Comparison of ENCODE assay signal across 14 mouse cellular contexts in genomic region chr14:75892118-75892517, GRCm38 (mm10). TPM values are rescaled to one million over a fixed set of nuclear protein-coding genes. Genes with fewer than 3 reads are reported as not detected.
A peak's percentile ranks its signal among the peaks of the same experiment; 100 is the strongest.
DNase-seq lines count a peak whose midpoint lies in the region; ATAC-seq and TF ChIP-seq lines count a peak whose summit lies in the region.
"Had no signal": no experiment of that assay in that cellular context is flagged by ENCODE, and none has a peak within 500 bp of the region (broad histone marks: within the 10 kb centered on the region; RNA-seq: fewer than 3 reads in every experiment).

No protein-coding gene starts in this region.

- peak; percentile 69 for DNase-seq in forebrain, postnatal 0 days
- DNase-seq in forebrain, embryonic 14.5 days (ENCODE audit: low spot score): no peak
- DNase-seq in frontal cortex, postnatal 14 days (ENCODE audit: low spot score in 2 of 2): peak; percentile 61 to 81
- peak; percentile 71 to 77 for DNase-seq in layer of hippocampus, postnatal 36 days
- peak; percentile 77 for DNase-seq in right cerebral cortex, postnatal 25 days
- DNase-seq in embryo, embryonic 9.5 days (ENCODE audit: extremely low spot score): no peak
- no peak for DNase-seq in gastrocnemius, postnatal 14 days
- DNase-seq: adrenal gland, postnatal 10 days; B cell, adult 2 months; gastrocnemius, postnatal 36 days had no signal

- H3K27ac ChIP-seq in forebrain, postnatal 0 days (ENCODE audit: low read depth, low read length): peak overlapping the region; percentile 45
- H3K27ac ChIP-seq in forebrain, embryonic 14.5 days (ENCODE audit: low read depth, low read length): no peak overlapping the region
- no peak overlapping the region for H3K27ac ChIP-seq in hindbrain, embryonic 12.5 days
- H3K27ac ChIP-seq: intestine, embryonic 15.5 days; liver, embryonic 15.5 days had no signal

- no peaks in the 10 kb centered on the region for H3K4me1 ChIP-seq in forebrain, postnatal 0 days (ENCODE audit: insufficient read depth)
- H3K4me1 ChIP-seq in forebrain, embryonic 14.5 days (ENCODE audit: control insufficient read depth, insufficient read depth, low read length): no peaks in the 10 kb centered on the region
- H3K4me1 ChIP-seq in hindbrain, embryonic 12.5 days: no peaks in the 10 kb centered on the region
- H3K4me1 ChIP-seq: intestine, embryonic 15.5 days; liver, embryonic 15.5 days; megakaryocyte, embryonic 14.5 days had no signal

- H3K9me3 ChIP-seq in forebrain, postnatal 0 days (ENCODE audit: low read length): no peaks in the 10 kb centered on the region
- H3K9me3 ChIP-seq in forebrain, embryonic 14.5 days (replicated peaks; ENCODE audit: control insufficient read depth, low read length): no peaks in the 10 kb centered on the region
- no peaks in the 10 kb centered on the region for H3K9me3 ChIP-seq in hindbrain, embryonic 12.5 days (replicated peaks)
- H3K9me3 ChIP-seq: intestine, embryonic 15.5 days; liver, embryonic 15.5 days; megakaryocyte, embryonic 14.5 days had no signal

- no peaks in the 10 kb centered on the region for H3K27me3 ChIP-seq in forebrain, postnatal 0 days (ENCODE audit: insufficient read depth, low read length)
- no peaks in the 10 kb centered on the region for H3K27me3 ChIP-seq in forebrain, embryonic 14.5 days (replicated peaks; ENCODE audit: control insufficient read depth, insufficient read depth, low read length)
- no peaks in the 10 kb centered on the region for H3K27me3 ChIP-seq in hindbrain, embryonic 12.5 days
- H3K27me3 ChIP-seq: intestine, embryonic 15.5 days; liver, embryonic 15.5 days; megakaryocyte, embryonic 14.5 days had no signal

- peak; percentile 78 for ATAC-seq in forebrain, postnatal 0 days
- no peak for ATAC-seq in forebrain, embryonic 14.5 days
- ATAC-seq in hindbrain, embryonic 12.5 days (ENCODE audit: low FRiP score): no peak
- ATAC-seq: intestine, embryonic 15.5 days had no signal

- TF ChIP-seq CTCF in forebrain, postnatal 0 days (IDR thresholded peaks at IDR 0.05; ENCODE audit: low read depth): no peak

- H3K4me3 ChIP-seq in forebrain, postnatal 0 days (ENCODE audit: low read depth, low read length): no peak overlapping the region
- no peak overlapping the region for H3K4me3 ChIP-seq in forebrain, embryonic 14.5 days (ENCODE audit: low read depth, low read length)
- H3K4me3 ChIP-seq in hindbrain, embryonic 12.5 days: no peak overlapping the region
- H3K4me3 ChIP-seq: intestine, embryonic 15.5 days; liver, embryonic 15.5 days; megakaryocyte, embryonic 14.5 days had no signal

- intact Hi-C loops in gastrocnemius, postnatal 14 days (cut with DNase I; ENCODE audit: low total_unique reads): no loop called here

- no peak overlapping the region for H3K9ac ChIP-seq in forebrain, postnatal 0 days
- no peak overlapping the region for H3K9ac ChIP-seq in forebrain, embryonic 14.5 days (ENCODE audit: low read length)
- no peak overlapping the region for H3K9ac ChIP-seq in hindbrain, embryonic 12.5 days
- H3K9ac ChIP-seq: intestine, embryonic 15.5 days; liver, embryonic 15.5 days had no signal

- H3K36me3 ChIP-seq in forebrain, postnatal 0 days (ENCODE audit: insufficient read depth): peaks cover 2% of the 10 kb centered on the region; the same call in 1 of the 2 replicates
- peaks cover 12% of the 10 kb centered on the region for H3K36me3 ChIP-seq in forebrain, embryonic 14.5 days (ENCODE audit: control insufficient read depth, insufficient read depth, low read length)
- peaks cover 15% of the 10 kb centered on the region for H3K36me3 ChIP-seq in hindbrain, embryonic 12.5 days
- H3K36me3 ChIP-seq: intestine, embryonic 15.5 days had no signal

- 66% methylated on average over 9 of the region's 9 CpGs for WGBS in forebrain, postnatal 0 days
- WGBS in forebrain, embryonic 14.5 days: 88% methylated on average over 9 of the region's 9 CpGs
- WGBS in hindbrain, embryonic 12.5 days: 88% methylated on average over 9 of the region's 9 CpGs

- no peak overlapping the region for H3K4me2 ChIP-seq in forebrain, postnatal 0 days (ENCODE audit: low read depth)
- H3K4me2 ChIP-seq in forebrain, embryonic 14.5 days (ENCODE audit: low read length): no peak overlapping the region
- H3K4me2 ChIP-seq in hindbrain, embryonic 12.5 days (replicated peaks): no peak overlapping the region
- H3K4me2 ChIP-seq: intestine, embryonic 15.5 days; liver, embryonic 15.5 days had no signal

RNA-seq across cellular contexts. Expression of gene Tpt1, which starts 47.2 kb away (rescaled TPM):
- total RNA-seq in forebrain, postnatal 0 days (2014; rRNA removed): 738 and 1,020 TPM in 2 replicates
- 708 and 819 TPM in 2 replicates for polyA plus RNA-seq in forebrain, postnatal 0 days (2015; fragmentation: Nextera tagmentation; extraction: Ambion mirVana)
- 979 and 1,156 TPM in 2 replicates for polyA plus RNA-seq in forebrain, embryonic 14.5 days (2014; fragmentation: Nextera tagmentation; extraction: Ambion mirVana)
- total RNA-seq in layer of hippocampus, postnatal 36 days (2021): 100 to 1,000 TPM; 921 to 999 TPM
- total RNA-seq in gastrocnemius, postnatal 14 days (2021): 1,000 to 10,000 TPM; 3,074 to 3,192 TPM
- polyA plus RNA-seq in hindbrain, embryonic 12.5 days (2016; fragmentation: Nextera tagmentation; extraction: Ambion mirVana): 873 and 904 TPM in 2 replicates

Comparison
In these comparisons a context has a peak if more than half of its experiments do, and no peak if none do; other contexts are left out.
1. DNase-seq: peak in forebrain, postnatal 0 days (single experiment), frontal cortex, postnatal 14 days (2 of 2), layer of hippocampus, postnatal 36 days (2 of 2) and right cerebral cortex, postnatal 25 days (single experiment); none in forebrain, embryonic 14.5 days (single experiment), embryo, embryonic 9.5 days (single experiment) and gastrocnemius, postnatal 14 days (single experiment).